Mouse (Mus musculus) megakaryocyte, embryonic 14.5 days (primary cell): ENCODE data around the gene Aox2.

Experiments used
- FLI1 ChIP-seq: IDR thresholded peaks from 2 replicates; pipeline ENCODE4 v1.6.1; 2012; ENCODE audit warnings: low read length, inconsistent platforms, mixed read lengths
- GATA1 ChIP-seq: IDR thresholded peaks from 3 replicates; pipeline ENCODE4 v1.6.1; 2012; ENCODE audit warnings: mixed read lengths, low read length, inconsistent platforms, borderline replicate concordance

DNA sequence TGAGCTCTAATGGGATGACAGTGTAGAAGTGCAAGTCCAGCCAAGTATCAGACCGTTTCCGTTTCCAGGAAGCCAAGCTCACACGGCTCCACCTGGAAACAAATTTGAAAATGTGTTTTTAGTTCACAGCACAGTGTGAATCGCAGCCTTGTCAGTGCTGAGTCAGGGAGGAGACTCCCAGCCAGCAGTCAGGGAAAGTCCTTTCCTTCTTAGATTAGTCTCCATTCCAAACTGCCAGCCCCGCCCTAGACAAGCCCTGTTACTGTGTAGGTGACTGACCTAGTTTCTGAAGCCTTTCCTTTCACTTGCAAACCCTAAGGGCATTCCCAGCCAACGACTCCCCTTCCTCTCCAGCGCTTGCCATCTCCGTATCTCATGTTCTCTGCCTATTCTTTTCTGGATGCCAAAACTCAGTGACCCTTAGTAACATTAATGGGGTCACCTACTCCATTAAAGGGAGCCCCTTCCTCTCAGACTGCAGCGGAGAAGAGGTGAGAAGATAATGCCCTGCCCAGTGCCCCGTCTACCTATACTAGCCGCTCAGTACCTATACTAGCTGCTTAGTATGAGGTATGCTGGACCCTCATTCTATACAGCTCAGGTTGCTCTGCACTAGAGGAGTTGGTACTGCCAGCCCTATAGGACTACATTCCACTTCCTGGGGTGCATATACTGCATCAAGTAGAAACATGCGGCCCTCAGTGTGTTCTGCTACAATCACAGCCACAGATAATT is 88.8 kb downstream of the Aox2 start:
- TF ChIP-seq GATA1 = no peak
- no peak for TF ChIP-seq FLI1
